8 mouse cellular contexts compared by ENCODE assay signal in the genomic region with DNA sequence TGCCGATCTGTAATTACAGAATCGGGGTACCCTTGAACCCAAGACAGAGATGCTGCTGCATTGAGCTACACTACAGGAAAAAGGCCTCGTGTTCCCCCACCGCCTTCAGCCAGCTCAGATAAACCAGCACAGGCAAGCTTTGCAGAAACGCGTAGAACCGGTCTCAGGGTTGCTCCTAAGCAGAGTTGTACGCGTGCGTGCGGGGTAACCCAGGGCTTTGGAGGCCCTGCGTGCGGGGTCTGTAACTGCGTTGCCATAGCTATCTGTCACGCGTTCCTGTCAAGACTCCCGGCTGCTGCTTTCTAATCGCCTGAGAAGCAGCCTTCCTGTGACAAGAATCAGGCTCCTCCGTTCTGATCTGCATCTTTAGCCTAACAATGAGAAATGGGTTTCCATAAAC.
A peak's percentile ranks its signal among the peaks of the same experiment; 100 is the strongest.
DNase-seq lines count a peak whose midpoint lies in the region; ATAC-seq and TF ChIP-seq lines count a peak whose summit lies in the region.

No protein-coding gene starts in this region.

- no peaks in the 10 kb centered on the region for H3K36me3 ChIP-seq in thymus, adult 2 months (ENCODE audit: control insufficient read depth, insufficient read depth, low read length)
- H3K36me3 ChIP-seq in intestine, embryonic 16.5 days (ENCODE audit: control insufficient read depth, insufficient read depth, low read length) = no peaks in the 10 kb centered on the region
- no peaks in the 10 kb centered on the region for H3K36me3 ChIP-seq in midbrain, embryonic 13.5 days

- peak; percentile 24 to 34 for DNase-seq in cerebellum, postnatal 14 days
- no peak for DNase-seq in cerebellum, adult 11-12 months
- peak; percentile 30 for DNase-seq in thymus, adult 2 months
- no peak for DNase-seq in thymus, adult 18-20 months
- DNase-seq in thymus, postnatal 25 days = peak; percentile 44
- DNase-seq in gastrocnemius, adult 18-20 months (ENCODE audit: low spot score) = no peak

- 15% methylated on average over 19 of the region's 19 CpGs for WGBS in thymus, adult 2 months
- 11% methylated on average over 19 of the region's 19 CpGs for WGBS in intestine, embryonic 16.5 days
- WGBS in midbrain, embryonic 13.5 days = 4% methylated on average over 19 of the region's 19 CpGs

- TF ChIP-seq CTCF in thymus, adult 2 months (IDR thresholded peaks at IDR 0.05; ENCODE audit: borderline replicate concordance, control insufficient read depth, extremely low read depth, insufficient read depth, low read length, poor library complexity) = no peak

- no peaks in the 10 kb centered on the region for H3K9me3 ChIP-seq in intestine, embryonic 16.5 days (ENCODE audit: control insufficient read depth, low read length)
- no peaks in the 10 kb centered on the region for H3K9me3 ChIP-seq in midbrain, embryonic 13.5 days

- TF ChIP-seq POLR2A in thymus, adult 2 months (IDR thresholded peaks at IDR 0.05; ENCODE audit: control insufficient read depth, extremely low read depth, insufficient read depth, low read length, poor library complexity) = no peak

- no peak overlapping the region for H3K9ac ChIP-seq in intestine, embryonic 16.5 days (ENCODE audit: low read depth, low read length)
- H3K9ac ChIP-seq in midbrain, embryonic 13.5 days (replicated peaks) = peak overlapping the region; percentile 53; the same call in 1 of the 2 replicates

- H3K27me3 ChIP-seq in thymus, adult 2 months (ENCODE audit: control insufficient read depth, insufficient read depth, low read length) = no peaks in the 10 kb centered on the region
- peaks cover 12% of the 10 kb centered on the region for H3K27me3 ChIP-seq in intestine, embryonic 16.5 days (replicated peaks; ENCODE audit: control insufficient read depth, insufficient read depth, low read length)
- H3K27me3 ChIP-seq in midbrain, embryonic 13.5 days = peaks cover 25% of the 10 kb centered on the region; the same call in 1 of the 2 replicates

- no peak overlapping the region for H3K4me3 ChIP-seq in thymus, adult 2 months (ENCODE audit: control insufficient read depth, insufficient read depth, low read length)
- peak overlapping the region; percentile 19; the same call in 1 of the 2 replicates for H3K4me3 ChIP-seq in intestine, embryonic 16.5 days (ENCODE audit: low read length)
- peak overlapping the region; percentile 23 for H3K4me3 ChIP-seq in midbrain, embryonic 13.5 days (replicated peaks)

- H3K4me2 ChIP-seq in intestine, embryonic 16.5 days (ENCODE audit: low read depth, low read length) = peak overlapping the region; percentile 52
- peak overlapping the region; percentile 54 for H3K4me2 ChIP-seq in midbrain, embryonic 13.5 days (replicated peaks)

- no peak overlapping the region for H3K27ac ChIP-seq in thymus, adult 2 months (ENCODE audit: control insufficient read depth, insufficient read depth, low read length)
- H3K27ac ChIP-seq in intestine, embryonic 16.5 days (ENCODE audit: low read length) = no peak overlapping the region
- H3K27ac ChIP-seq in midbrain, embryonic 13.5 days = no peak overlapping the region

- peaks cover 6% of the 10 kb centered on the region for H3K4me1 ChIP-seq in thymus, adult 2 months (replicated peaks; ENCODE audit: control insufficient read depth, insufficient read depth, low read length)
- 0 out of 2 replicates have a peak, but pooled peaks cover 7% of the 10 kb centered on the region for H3K4me1 ChIP-seq in intestine, embryonic 16.5 days (ENCODE audit: control insufficient read depth, insufficient read depth, low read length)
- peaks cover 17% of the 10 kb centered on the region for H3K4me1 ChIP-seq in midbrain, embryonic 13.5 days (replicated peaks)

- peak; percentile 33; the same call in 1 of the 2 replicates for ATAC-seq in intestine, embryonic 16.5 days
- ATAC-seq in midbrain, embryonic 13.5 days = peak; percentile 80

Comparison
In these comparisons a context has a peak if more than half of its experiments do, and no peak if none do; other contexts are left out.
1. DNase-seq: peak in cerebellum, postnatal 14 days (2 of 2), thymus, adult 2 months (single experiment) and thymus, postnatal 25 days (single experiment); none in cerebellum, adult 11-12 months (single experiment), thymus, adult 18-20 months (0 of 2) and gastrocnemius, adult 18-20 months (single experiment).